Mouse (Mus musculus) gonadal fat pad, adult 2 months (tissue): ENCODE measurements around the gene Meaf6. TPM values are rescaled to one million over a fixed set of nuclear protein-coding genes. Genes with fewer than 3 reads are reported as not detected.

Experiments
- DNase-seq: peaks from one replicate; pipeline ENCODE4 v3.0.0-alpha.2; 2012; ENCODE audit warnings: low read depth
- polyA plus RNA-seq: library from polyadenylated mRNA; depleted of rRNA; stranded (reverse); fragments of >200 nt; gene quantifications from 2 replicates; pipeline ENCODE4 v1.2.3, GENCODE M21; 2012; rRNA removed

Gene Meaf6
- 15.0 and 15.5 TPM in 2 replicates for polyA plus RNA-seq

GRCm38 (mm10) chr4:125084403-125085345 lies at the start of gene Meaf6:
Meaf6 (plus strand) TSS chr4:125085134.
- DNase-seq = no peak

- no peak for DNase-seq
Observed at GRCm38 (mm10) chr4:125044454-125044853, 40.5 kb upstream of the Meaf6 start.

DNA sequence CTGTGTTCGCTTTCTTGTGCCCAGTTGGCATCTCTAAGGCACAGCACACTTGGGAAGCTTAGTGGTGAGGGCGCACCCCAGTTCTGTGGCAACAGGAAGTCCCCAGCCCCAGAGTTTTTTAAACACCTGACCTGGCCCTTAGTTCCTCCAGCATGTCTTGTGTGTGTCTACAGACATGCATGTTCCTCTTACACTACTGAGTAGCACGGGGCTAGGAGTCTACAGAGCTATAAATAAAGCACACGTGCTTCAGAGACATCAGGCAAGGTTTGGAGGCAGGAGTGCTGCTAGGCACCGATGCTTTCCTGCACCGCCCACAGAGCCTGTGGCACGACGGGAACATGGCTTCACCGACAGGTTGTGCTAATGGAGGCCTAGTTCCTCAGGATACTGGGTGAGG lies 29.5 kb upstream of the Meaf6 start:
- DNase-seq = no peak

- no peak for DNase-seq
Observed at GRCm38 (mm10) chr4:125056476-125056875, 28.5 kb upstream of the Meaf6 start.

DNA sequence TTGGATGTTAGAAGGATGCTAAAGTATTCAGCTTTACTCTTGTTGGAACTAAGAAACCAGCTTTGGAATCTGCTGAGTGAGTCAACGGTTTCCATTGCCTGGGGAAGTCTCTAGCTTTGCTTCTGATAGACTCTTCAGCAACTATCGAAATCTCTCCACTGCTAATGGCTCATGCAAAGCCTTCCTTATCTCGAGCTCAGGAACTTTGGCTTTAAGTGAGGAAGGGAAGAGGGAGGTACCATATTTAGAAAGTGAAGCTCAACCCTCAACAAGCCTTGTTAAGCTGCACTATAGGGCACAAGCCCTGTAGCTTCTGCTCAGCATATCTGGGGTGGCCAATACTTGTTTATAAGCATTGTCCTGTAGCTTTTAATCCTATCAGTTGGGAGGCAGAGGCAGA lies 27.7 kb upstream of the Meaf6 start:
- DNase-seq = no peak

DNA sequence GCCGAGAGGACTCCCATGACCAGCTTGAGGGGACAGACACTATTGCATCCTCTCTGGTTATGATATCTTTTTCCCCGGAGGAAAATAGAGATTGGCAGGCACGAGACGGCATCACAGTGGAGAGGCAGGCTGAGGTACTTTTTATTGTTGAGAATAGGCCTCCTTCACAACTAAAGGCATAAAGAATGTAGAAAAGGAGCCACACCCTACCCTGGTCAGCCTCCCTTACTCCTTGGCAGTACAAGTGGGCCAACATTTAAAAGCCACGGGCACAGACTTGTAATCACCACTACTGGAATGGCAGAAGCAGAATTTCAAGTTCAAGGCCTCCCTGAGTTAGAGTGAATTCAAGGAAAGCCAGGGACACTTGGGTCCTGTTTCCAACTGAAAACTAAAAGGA lies 26.9 kb upstream of the Meaf6 start:
- DNase-seq = no peak

DNA sequence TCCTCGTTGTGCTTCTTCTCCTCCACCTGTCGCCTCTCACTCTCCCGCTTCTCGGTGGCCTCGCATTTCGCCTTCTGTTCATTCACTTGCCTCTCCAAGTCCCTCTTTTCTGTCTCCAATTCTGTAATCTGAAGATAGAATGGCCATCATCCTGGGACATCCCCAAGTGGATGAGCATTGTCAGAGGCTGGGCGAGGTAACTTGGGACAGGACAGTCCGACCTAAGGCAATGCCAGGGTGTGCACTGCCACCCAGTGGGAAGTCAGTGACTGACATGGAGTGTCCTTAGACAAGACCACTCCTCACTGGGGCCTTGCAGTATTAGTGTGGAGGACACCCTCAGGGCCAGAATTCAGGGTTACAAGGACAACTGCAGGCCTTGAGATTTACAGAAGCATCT lies 25.9 kb upstream of the Meaf6 start:
- DNase-seq = no peak

GRCm38 (mm10) chr4:125063829-125064228 lies 21.1 kb upstream of the Meaf6 start:
- DNase-seq = no peak

DNA sequence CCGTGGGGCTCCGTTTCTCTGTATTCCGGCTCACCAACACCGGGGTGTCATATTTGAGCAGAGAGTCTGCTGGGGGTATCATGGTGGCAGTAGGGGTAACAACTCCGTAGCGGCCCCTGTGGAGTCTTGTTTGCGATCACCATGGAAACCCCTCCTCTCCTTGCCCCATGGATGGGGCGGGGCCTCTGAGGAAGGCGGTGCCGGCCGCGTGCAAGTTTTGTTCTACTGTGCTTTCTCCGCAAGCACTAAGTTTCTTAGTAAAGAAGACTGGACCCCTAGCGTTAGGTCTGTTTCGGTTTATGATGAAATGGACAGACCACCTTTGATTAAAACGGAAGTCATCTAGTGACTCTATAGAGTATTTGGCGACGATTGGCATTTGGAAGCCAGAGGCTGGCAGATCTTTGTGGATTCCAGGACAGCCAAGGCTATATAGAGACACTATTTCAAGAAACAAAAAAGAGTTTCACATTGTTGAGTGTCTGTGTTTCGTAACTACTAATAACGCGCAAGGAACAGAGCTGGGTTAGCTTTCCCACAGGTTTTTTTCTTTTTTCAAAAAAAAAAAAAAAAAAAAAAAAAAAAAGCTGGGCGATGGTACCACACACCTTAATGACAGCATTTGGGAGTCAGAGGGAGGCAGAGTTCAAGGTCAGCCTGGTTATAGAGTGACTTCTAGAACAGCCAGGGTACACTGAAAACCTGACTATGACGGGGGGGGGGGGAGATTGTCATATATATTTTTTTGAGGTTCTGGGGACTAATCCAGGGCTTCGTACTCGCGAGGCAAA lies 19.2 kb upstream of the Meaf6 start, which contains the start of gene Dnali1:
Dnali1 (minus strand) TSS at position 187 of the 791 bp plus-strand sequence.
- DNase-seq = no peak

GRCm38 (mm10) chr4:125066490-125067370 lies 18.2 kb upstream of the Meaf6 start, which contains the start of gene Snip1:
Snip1 (plus strand) TSS chr4:125066672.
- DNase-seq = no peak

- no peak for DNase-seq
Observed at GRCm38 (mm10) chr4:125077700-125078099, 7.2 kb upstream of the Meaf6 start.

DNA sequence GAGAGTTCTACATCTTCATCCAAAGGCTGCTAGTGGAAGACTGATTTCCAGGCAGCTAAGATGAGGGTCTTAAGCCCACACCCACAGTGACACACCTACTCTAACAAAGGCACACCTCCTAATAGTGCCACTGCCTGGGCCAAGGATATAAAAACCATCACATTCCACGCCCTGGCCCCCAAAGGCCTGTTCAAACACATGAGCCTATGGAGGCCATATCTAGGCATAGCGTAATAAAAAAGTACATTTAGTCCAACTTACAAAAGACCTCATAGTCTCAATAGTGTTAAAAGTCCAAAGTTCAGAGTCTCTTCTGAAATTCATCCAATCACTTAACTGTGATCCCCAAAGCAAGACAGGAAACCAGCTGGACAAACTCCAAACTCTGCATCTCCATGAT lies 6.2 kb upstream of the Meaf6 start:
- DNase-seq = no peak

DNA sequence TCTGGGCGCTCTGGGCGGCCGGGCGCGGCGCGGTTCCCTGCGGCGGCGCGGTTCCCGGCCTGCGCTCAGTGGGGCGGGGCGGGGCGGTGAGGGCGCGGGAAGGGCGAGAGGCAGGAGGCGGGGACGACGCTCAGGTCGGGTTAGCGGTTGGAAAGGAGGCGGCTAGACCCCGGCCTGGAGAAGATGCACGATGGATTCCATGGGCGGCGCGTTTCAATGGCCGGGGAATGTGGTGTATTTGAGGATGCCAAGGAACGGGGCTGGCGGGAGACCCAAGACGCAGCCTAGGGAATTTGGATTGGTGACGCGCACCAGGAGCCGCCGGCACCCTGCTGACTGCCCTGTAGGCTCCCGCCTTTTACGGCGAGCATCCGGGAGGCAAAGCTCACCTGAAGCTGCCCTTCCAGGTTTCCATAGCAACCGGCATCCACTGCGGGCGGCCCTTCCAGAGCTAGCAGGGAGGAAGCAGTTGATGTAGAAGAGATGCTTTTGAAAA lies 460 bp downstream of the Meaf6 start:
- no peak for DNase-seq

DNA sequence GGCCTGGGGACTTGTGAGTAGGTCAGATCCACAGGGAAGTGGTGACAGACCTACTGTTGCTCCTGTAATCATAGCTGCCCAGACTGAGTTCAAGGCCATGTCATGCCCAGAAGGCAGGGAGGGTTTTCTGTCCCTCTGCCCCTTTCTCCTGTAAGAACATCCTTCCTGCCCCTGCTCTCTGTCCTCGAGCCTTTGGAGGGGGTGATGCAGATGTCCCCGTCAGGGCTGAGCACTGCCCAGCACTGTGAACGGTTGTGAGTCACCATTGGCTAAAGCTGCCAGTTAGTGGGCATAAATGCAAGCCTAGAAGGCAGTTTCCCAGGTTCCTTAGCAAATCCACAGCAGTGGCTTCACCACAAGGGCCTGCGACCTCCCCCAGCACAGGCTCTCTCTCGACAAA lies 8.1 kb downstream of the Meaf6 start:
- DNase-seq = no peak

DNA sequence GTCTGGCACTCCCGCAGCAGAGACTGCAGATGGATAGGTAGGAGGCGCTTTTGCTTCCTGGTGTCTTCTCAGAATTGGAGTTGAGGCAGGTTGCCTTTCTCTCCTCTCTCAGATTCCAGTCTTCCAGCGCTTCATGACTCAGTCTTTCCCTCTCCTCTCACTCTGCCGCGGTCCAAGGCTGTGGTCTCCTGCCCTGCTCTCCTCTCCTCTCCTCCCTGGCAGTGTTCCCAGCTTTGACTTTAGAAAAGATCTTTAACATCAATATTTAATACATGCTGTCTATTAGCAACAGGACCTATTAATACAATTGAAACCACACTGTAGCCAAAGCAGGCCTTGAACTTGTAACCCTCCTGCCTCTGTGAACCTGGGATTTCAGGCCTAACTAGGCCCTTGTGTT lies 11.1 kb downstream of the Meaf6 start:
- DNase-seq = no peak

DNA sequence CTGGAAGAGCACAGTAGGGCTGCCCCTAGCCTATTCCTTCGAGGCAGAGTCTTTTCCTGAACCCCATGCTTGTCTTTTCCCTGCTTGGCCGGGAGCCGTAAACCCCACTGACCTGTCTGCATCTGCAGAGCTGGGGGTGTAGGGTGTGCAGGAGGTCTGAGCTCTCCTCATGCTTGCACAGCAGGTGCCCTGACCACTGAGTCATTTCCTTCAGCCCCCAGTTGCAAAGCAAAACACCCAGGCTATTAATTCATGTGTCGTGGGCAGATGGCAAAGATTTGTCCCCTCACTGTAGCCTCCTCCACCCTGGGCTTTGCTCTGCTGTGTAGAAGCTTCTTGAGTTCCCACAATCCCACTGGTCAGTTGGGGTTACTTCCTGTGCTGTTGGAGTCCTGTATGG lies 12.5 kb downstream of the Meaf6 start:
- no peak for DNase-seq

GRCm38 (mm10) chr4:125099458-125099857 lies 14.5 kb downstream of the Meaf6 start:
- no peak for DNase-seq

- no peak for DNase-seq
Observed at GRCm38 (mm10) chr4:125101334-125101733, 16.4 kb downstream of the Meaf6 start.

GRCm38 (mm10) chr4:125105354-125105753 lies 20.4 kb downstream of the Meaf6 start:
- DNase-seq = no peak

- DNase-seq = no peak
Observed at GRCm38 (mm10) chr4:125114638-125115037, 29.7 kb downstream of the Meaf6 start.

DNA sequence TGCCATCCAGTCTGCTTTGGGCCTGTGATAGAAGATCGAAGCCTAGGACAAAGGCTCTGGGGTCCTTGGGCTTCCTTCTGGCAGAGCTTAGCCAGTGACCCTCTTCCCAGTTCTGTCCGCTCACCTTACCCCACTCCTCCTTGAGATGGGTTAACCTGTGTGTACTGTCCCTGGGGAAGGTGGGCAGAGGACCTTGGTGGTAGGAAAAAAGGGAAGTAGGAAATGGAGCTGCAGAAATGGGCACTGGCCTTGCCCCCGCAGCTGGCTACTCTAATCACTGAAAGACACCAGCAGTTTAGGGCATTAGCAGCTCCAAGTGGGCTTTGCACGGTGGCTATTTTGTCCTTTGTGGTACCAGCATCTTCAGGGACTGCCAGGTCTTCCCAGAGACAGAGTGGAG lies 30.1 kb downstream of the Meaf6 start:
- no peak for DNase-seq
